Mouse (Mus musculus) embryonic fibroblast, embryonic 13.5 days (primary cell): ENCODE data around the gene Crip1. TPM values are rescaled to one million over a fixed set of nuclear protein-coding genes. Genes with fewer than 3 reads are reported as not detected.

Source experiments
- H3K27ac ChIP-seq: 2 replicates; pipeline ENCODE4 v1.5.1; 2012; ENCODE audit warnings: low read length, control low read depth, inconsistent platforms; ENCODE audit not compliant: insufficient read depth
- H3K4me1 ChIP-seq: 2 replicates; pipeline ENCODE4 v1.6.1; 2011; ENCODE audit warnings: low read length; ENCODE audit not compliant: control insufficient read depth, insufficient read depth
- H3K4me3 ChIP-seq: 2 replicates; pipeline ENCODE4 v1.5.1; 2011; ENCODE audit warnings: mild to moderate bottlenecking, control low read depth, low read length; ENCODE audit not compliant: insufficient read depth
- CTCF ChIP-seq: IDR thresholded peaks from 2 replicates; pipeline ENCODE4 v1.5.1; 2011; ENCODE audit warnings: mild to moderate bottlenecking, control low read depth, low read length, moderate library complexity, borderline replicate concordance; ENCODE audit not compliant: insufficient read depth
- POLR2A ChIP-seq: IDR thresholded peaks from 2 replicates; pipeline ENCODE4 v1.6.1; 2011; ENCODE audit warnings: low read depth, mild to moderate bottlenecking, control low read depth, low read length, moderate library complexity
- polyA plus RNA-seq: library from polyadenylated mRNA; stranded (reverse); fragments of >200 nt; gene quantifications from 2 replicates; pipeline ENCODE4 v1.2.4, GENCODE M21; 2011; ENCODE audit warnings: low read depth; ENCODE audit not compliant: missing spikeins, insufficient read length

Gene Crip1
- polyA plus RNA-seq, 1 experiment: 75.5 TPM

- TF ChIP-seq POLR2A (no peak), CTCF (0 out of 2 replicates have a peak, but pooled peaks have one; percentile 13)
- no peak overlapping the region for H3K4me3 ChIP-seq
- peaks cover 19% of the 10 kb centered on the region for H3K4me1 ChIP-seq
- H3K27ac ChIP-seq: no peak overlapping the region
Measured at GRCm38 (mm10) chr12:113103846-113104451, 42.2 kb upstream of the Crip1 start.

DNA sequence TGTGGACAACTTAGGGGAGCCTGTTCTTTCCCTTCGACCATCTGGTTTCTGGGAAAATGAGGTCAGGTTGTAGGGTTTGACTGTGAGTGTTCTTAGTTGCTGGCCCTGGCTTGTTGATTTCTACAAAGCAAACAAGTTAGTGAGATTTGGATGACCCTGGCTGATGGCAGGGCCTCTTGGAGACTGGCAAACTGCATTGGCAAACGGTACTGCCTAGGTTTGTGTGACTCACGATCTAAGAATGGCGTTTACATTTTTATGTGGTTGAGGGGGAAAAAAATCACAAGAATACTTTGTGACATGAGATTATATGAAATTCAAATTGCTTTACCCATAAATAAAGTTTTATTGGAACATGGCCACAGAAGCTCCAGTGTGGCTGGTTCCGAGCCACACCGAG, 39.7 kb upstream of the Crip1 start:
- H3K4me1 ChIP-seq: peaks cover 14% of the 10 kb centered on the region
- H3K4me3 ChIP-seq: no peak overlapping the region
- no peak overlapping the region for H3K27ac ChIP-seq
- TF ChIP-seq POLR2A (no peak), CTCF (no peak)

GRCm38 (mm10) chr12:113107431-113108124, 38.5 kb upstream of the Crip1 start:
- Histone ChIP-seq H3K27ac (no peak overlapping the region), H3K4me3 (no peak overlapping the region), H3K4me1 (peaks cover 12% of the 10 kb centered on the region)
- TF ChIP-seq CTCF (no peak), POLR2A (no peak)

- Histone ChIP-seq H3K4me1 (peaks cover 12% of the 10 kb centered on the region), H3K4me3 (no peak overlapping the region), H3K27ac (no peak overlapping the region)
- TF ChIP-seq CTCF: no peak
- no peak for TF ChIP-seq POLR2A
Measured at GRCm38 (mm10) chr12:113108528-113109283, 37.4 kb upstream of the Crip1 start.

- H3K4me3 ChIP-seq: no peak overlapping the region
- TF ChIP-seq CTCF (no peak), POLR2A (no peak)
- H3K4me1 ChIP-seq: peaks cover 12% of the 10 kb centered on the region
- H3K27ac ChIP-seq: no peak overlapping the region
Measured at GRCm38 (mm10) chr12:113109801-113110200, 36.3 kb upstream of the Crip1 start.

GRCm38 (mm10) chr12:113114141-113114540, 32.0 kb upstream of the Crip1 start:
- no peaks in the 10 kb centered on the region for H3K4me1 ChIP-seq
- H3K4me3 ChIP-seq: no peak overlapping the region
- H3K27ac ChIP-seq: no peak overlapping the region
- TF ChIP-seq CTCF (no peak), POLR2A (no peak)

- Histone ChIP-seq H3K4me1 (no peaks in the 10 kb centered on the region), H3K4me3 (no peak overlapping the region), H3K27ac (no peak overlapping the region)
- no peak for TF ChIP-seq POLR2A
- TF ChIP-seq CTCF: no peak
Measured at GRCm38 (mm10) chr12:113114856-113115538, 31.1 kb upstream of the Crip1 start.

GRCm38 (mm10) chr12:113119516-113120410, 26.4 kb upstream of the Crip1 start:
- no peaks in the 10 kb centered on the region for H3K4me1 ChIP-seq
- TF ChIP-seq CTCF: peak; percentile 66; the same call in 1 of the 2 replicates
- no peak for TF ChIP-seq POLR2A
- H3K4me3 ChIP-seq: no peak overlapping the region
- no peak overlapping the region for H3K27ac ChIP-seq

DNA sequence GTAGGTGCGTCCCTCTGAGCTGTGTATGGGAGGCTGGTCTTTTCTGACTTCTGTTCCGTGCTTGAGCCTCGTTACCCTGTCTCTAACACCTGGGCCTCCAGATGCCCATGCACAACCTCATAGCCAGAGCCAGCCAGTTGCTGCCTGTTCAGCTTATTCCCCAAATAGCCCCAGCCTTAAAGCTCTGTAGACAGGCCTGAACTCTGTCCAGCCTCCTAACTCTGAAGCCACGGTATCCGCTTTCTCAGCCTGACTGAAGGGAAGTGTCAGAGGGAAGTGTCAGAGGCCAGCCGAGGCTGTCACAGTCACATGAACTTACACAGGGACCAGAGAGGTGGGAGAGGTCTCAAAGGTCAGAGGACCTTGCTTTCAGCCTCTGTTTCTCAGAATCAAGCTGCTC, 21.4 kb upstream of the Crip1 start:
- Histone ChIP-seq H3K27ac (no peak overlapping the region), H3K4me1 (no peaks in the 10 kb centered on the region), H3K4me3 (no peak overlapping the region)
- TF ChIP-seq POLR2A (no peak), CTCF (no peak)
